Mouse (Mus musculus) A20 (cell line): ENCODE results near the gene Epyc.
"Not testable (repeated sequence)": the region's sequence is repeated elsewhere in the genome, so short reads cannot be mapped to it uniquely, and the experiment has no call there.

Experiments used
- DNase-seq: peaks from one replicate; pipeline ENCODE4 v3.0.0-alpha.2; 2011; ENCODE audit warnings: low read depth, low spot score

Gene Epyc

GRCm38 (mm10) chr10:97714584-97714983 lies 70.7 kb downstream of the Epyc start:
- DNase-seq = no peak

- DNase-seq = no peak
Measured at GRCm38 (mm10) chr10:97715289-97715906, 71.5 kb downstream of the Epyc start.

- no peak for DNase-seq
Measured at GRCm38 (mm10) chr10:97717233-97717632, 73.4 kb downstream of the Epyc start.

GRCm38 (mm10) chr10:97718021-97718420 lies 74.2 kb downstream of the Epyc start:
- no peak for DNase-seq

- DNase-seq = no peak
Measured at GRCm38 (mm10) chr10:97720625-97721024, 76.8 kb downstream of the Epyc start.

- DNase-seq = no peak
Measured at GRCm38 (mm10) chr10:97722709-97723108, 78.8 kb downstream of the Epyc start.

GRCm38 (mm10) chr10:97725929-97726328 lies 82.1 kb downstream of the Epyc start:
- no peak for DNase-seq

- DNase-seq = not testable (repeated sequence)
Measured at GRCm38 (mm10) chr10:97726655-97727054, 82.8 kb downstream of the Epyc start, which contains the start of gene C030005K15Rik. Gene C030005K15Rik (minus strand): TSS chr10:97726755.
